Mouse (Mus musculus) gastrocnemius, postnatal 14 days (tissue): ENCODE measurements at regions not wholly inside any gene's neighbourhood (a gene's known extent, or its start where the extent isn't known, plus 50 kb on each side); places are given as distances from the start of the nearest gene placed in this dataset.

Experiments
- DNase-seq: peaks from one replicate; pipeline ENCODE4 v3.0.0; 2021; ENCODE audit warnings: mixed read lengths
- intact Hi-C: fragments of 180-260 bp; cut with DNase I; formaldehyde crosslinking; loops from one replicate; pipeline ENCODE4 v1.15.1; 2025; ENCODE audit warnings: low total_unique reads

DNA sequence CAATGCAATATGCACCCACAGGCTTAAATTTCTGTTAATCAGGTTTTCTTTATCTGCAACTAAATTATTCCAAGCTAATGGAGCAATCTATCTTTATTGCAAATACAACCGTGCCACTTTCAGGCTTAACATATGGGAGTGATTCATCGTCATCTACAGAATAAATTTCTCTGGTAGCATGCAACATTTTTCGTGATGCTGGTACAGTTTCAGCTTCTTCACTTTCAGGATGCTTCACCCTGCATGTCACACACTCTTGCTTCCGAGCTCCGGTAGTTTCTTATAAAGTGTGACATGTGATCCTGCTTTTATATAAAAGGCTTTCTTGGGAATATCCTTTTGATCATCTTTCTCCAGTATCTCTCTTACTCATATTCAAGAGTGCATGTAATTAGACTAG is 2637.4 kb upstream of the Gm7489 start:
- intact Hi-C loops = no loop called here
- DNase-seq = no peak

GRCm38 (mm10) chr15:51248034-51248788 is 2636.5 kb upstream of the Gm7489 start:
- peak; percentile 13 for DNase-seq
- intact Hi-C loops = no loop called here

GRCm38 (mm10) chr15:51248789-51249040 is 2636.0 kb upstream of the Gm7489 start:
- no peak for DNase-seq
- intact Hi-C loops = no loop called here

- DNase-seq = no peak
- intact Hi-C loops = no loop called here
These were observed 2630.6 kb upstream of the Gm7489 start for GRCm38 (mm10) chr15:51254143-51254542.

DNA sequence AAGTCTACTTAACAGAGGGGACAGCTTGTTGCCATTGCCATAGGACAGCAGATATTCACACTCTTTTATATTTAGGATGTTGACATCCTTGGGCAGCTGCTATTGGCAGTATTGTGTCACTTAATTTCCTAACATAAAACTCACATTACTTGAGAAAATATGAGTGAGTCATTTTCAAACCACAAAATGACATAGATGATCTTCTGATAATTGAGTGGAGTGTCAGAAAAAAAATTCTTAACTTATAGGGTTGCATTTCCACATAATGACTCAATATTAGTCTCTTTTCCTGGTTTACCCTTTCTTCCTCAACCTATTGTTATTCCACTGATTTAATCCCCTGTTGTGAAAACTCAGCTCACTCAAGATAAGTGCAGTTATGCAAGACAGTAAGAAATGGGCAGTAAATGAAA is 2629.5 kb upstream of the Gm7489 start:
- no peak for DNase-seq
- intact Hi-C loops = no loop called here

DNA sequence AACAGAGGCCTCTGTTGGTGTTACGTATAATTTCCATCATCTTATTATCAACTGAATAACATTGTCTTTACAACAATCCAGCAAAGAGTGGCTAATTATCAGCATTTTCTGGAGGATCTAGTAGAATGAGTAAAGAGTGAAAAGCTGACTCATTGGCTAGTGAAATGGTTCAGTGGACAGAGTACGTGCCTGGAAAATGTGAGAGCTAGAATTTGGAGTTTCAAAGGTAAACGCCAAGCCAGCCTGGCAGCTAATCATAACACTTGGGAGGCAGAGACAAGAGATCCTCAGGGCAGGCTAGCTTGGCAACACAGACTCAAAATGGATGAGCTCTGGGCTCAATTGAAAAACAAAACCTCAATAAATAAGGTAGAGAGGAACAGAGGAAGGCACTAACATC is 2628.0 kb upstream of the Gm7489 start:
- DNase-seq = no peak
- intact Hi-C loops = no loop called here

DNA sequence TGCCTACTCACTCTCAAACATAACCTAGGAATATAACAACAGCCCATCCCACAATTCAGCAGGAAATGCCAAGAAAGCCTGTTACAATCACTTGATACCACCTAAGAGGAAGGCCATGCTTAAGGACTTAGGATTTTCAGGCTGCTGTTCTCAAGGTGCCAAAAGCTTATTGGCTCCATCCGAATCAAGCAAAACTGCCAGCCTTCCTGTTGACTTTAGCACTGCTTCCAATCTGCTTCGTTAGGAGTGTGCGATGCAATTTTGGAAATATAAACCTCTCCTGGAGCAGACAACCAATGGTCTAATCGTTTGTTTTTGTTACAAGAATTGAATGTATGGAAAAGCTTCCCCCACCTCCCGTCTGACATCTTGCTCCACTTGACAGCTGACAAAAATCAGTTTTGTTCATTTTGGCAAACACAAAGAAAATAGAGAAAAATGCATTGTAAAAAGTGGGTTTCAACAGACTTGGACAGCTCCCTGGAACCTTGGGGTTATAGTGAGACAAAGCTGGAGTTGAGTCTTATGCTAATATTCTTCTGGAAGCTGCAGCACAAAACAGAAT is 2620.0 kb upstream of the Gm7489 start:
- no peak for DNase-seq

GRCm38 (mm10) chr15:51265971-51266370 is 2618.7 kb upstream of the Gm7489 start:
- DNase-seq = no peak
- intact Hi-C loops = no loop called here

More for the DNA sequence above, 2620.0 kb upstream of the Gm7489 start:
- intact Hi-C loops = no loop called here

DNA sequence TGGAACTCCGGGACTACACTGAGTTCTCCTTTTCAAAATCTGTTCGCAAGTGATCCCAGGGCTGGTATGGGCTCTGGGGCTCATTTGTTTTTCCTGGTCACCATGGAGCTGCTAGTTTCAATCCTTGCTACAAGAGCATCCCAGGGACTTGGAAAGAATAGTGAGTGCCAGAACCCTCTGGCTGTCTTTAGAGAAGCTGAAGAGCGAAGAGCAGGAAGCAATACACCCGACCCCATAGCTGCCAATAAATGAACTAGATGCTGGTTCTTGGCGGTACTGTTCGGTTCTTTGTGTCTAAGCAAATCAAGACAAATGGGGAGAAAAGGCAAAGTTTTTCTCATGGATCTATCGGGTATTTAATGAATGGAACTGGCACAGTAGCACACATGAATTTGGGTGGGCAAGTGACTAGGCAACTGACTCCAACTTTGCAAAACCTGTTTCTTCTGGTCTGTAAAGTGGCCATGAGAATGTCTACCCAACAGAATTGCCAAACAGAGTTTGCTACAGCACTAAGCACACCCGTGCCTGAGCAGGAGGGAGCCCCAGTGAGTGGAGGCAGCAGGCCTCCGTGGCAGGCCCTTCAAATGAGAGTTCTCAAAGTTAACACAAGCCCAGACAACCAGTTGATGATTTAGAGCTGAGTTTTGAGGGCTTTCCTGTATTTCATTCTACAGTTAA is 2612.9 kb upstream of the Gm7489 start:
- DNase-seq = no peak
- intact Hi-C loops = no loop called here

- no peak for DNase-seq
- intact Hi-C loops = no loop called here
These were observed 2599.4 kb upstream of the Gm7489 start for GRCm38 (mm10) chr15:51285334-51285733.

DNA sequence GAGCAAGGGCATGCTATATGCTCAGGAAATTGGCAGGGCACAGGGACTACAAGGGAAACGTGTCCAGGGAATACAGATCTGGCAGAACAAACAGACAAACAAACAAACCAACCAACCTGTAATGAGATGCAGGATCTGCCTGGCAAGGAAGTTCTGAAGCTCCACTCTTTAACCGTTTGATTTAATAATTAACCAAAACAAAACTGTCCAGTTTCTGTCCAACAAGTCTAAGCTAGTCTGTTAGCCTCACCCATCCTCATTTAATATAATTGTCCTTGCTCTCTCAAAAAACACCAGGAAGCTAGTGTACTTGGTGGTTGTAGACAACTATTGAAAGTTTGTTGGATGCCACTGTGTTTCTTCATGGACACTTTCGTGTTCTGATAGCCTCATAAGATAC is 2598.4 kb upstream of the Gm7489 start:
- intact Hi-C loops = no loop called here
- DNase-seq = no peak

DNA sequence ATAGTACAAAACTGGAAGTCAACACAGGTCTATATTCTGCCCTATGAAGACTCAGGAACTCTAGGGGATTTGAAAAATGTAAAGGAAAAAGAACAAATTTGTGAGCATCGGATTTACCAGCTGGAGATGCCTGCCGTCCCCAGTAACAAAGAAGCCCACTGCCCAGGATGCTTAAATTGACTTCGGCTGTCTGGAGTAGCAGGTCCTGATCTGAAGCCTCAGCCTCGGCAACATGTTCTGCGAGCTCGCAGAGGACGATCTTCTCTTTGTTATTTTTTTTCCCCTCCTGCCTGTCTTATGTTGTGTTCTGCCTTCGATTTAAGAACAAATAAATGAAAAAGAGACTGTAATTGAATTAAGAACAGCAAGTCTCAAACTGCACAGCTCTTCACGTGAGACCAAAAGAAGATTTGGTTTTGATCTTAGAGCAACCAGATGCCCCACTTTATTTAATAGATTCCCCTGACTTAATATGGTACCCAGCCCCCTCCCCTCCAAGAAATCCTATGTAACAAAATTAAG is 2595.7 kb upstream of the Gm7489 start:
- DNase-seq = no peak
- intact Hi-C loops = no loop called here

DNA sequence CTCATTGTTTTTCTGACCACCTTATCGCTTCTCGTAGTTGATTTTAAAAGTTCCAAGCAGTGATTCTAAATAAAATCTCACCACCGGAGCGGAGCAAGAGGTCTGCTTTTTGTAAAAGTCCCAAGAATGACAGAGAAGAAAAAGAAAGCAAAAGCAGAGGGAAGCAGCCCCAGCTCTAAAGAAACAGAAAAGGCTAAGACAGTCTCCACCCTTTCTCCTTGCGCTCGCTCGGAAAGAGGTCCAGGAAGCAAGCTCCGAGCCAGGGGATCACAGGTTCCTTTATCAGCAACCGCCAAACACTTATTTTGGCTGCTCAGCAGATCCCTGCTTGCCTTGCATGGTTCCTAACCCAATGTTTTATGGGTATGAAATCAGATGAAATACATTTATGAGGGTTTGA is 2594.8 kb upstream of the Gm7489 start:
- no peak for DNase-seq
- intact Hi-C loops = no loop called here

GRCm38 (mm10) chr15:51291183-51291582 is 2593.5 kb upstream of the Gm7489 start:
- DNase-seq = no peak
- intact Hi-C loops = no loop called here

DNA sequence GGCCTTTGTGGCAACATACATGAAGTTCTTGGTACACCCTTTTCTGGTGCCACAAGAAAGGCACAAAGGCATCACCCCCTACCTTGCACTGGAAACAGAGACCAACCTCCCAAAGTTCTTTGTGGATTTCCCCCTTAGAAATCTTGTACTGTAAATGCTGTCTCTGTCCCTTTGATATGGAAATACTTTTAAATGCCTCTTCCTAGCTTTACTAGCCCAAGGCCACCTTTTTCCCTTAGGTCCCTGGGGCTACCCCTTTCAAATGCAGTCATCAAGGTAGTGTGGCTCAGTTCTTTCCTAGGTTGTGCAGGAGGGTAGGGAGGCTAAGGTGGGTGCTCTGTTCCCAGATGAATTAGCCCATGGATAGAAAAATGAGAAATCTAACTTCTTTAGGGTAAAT is 2587.9 kb upstream of the Gm7489 start:
- no peak for DNase-seq
- intact Hi-C loops = no loop called here

GRCm38 (mm10) chr15:51318072-51318471 is 2566.6 kb upstream of the Gm7489 start:
- no peak for DNase-seq
- intact Hi-C loops = no loop called here

GRCm38 (mm10) chr15:51318760-51319159 is 2565.9 kb upstream of the Gm7489 start:
- intact Hi-C loops = no loop called here
- peak; percentile 30 for DNase-seq

- intact Hi-C loops = no loop called here
- DNase-seq = peak; percentile 17
These were observed 2564.3 kb upstream of the Gm7489 start for GRCm38 (mm10) chr15:51320366-51320894.

DNA sequence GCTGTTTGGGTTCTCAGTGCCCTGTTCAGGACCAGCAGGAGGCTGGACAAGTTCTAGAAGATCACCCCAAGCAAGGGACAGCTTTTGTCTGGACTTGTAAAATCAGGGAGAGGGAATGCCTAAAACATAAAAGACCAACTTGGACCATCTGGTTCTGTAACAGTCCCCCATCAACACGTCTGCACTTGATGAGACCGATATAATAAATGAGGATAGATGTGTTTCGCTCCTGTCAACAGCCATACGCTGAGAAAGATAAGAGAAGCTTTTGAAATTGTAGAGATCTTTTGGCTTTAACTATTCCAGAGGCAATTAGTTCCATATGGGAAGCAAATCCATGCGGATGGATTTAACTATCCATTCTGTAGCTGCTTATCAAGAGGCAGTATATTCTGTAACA is 2561.4 kb upstream of the Gm7489 start:
- intact Hi-C loops = no loop called here

DNA sequence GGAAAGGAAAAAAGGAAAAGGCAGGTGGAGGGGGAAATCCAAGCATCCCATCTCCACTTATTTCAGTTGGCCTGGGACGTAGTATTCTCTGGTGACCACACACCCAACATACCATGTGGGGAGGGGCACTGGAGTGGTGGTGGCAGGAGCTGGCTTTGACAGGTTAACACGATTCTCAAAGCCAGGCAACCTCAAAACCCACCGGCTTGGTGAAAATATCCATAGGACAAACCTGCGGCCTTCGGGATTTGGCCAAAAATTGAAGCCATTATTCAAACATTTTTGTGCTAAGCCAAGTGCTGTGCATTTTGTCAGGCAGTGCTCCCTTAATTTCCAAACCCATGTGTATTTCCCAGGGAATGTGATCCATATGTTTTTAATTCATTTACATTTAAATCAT is 2560.5 kb upstream of the Gm7489 start:
- no peak for DNase-seq
- intact Hi-C loops = no loop called here

More for the DNA sequence above, 2561.4 kb upstream of the Gm7489 start:
- DNase-seq = no peak

- no peak for DNase-seq
- intact Hi-C loops = no loop called here
These were observed 2557.0 kb upstream of the Gm7489 start for GRCm38 (mm10) chr15:51327702-51328101.
